Mouse (Mus musculus) midbrain, postnatal 0 days (tissue): ENCODE measurements around the gene Kansl1l. TPM values are rescaled to one million over a fixed set of nuclear protein-coding genes. Genes with fewer than 3 reads are reported as not detected.
A peak's percentile ranks its signal among the peaks of the same experiment; 100 is the strongest.

Experiments
- ATAC-seq: fragments of 200-750 bp; cut with Nextera tagmentation; 2 replicates; pipeline ENCODE4 v1.8.0; 2017; ENCODE audit warnings: moderate number of reproducible peaks, mild to moderate bottlenecking, moderate TSS enrichment, moderate library complexity; ENCODE audit not compliant: low FRiP score
- DNase-seq: peaks from one replicate; pipeline ENCODE4 v3.0.0-alpha.2; 2015; ENCODE audit warnings: low spot score
- H3K27ac ChIP-seq: fragments of 300-500 bp; sonication (generic); 2 replicates; pipeline ENCODE4 v1.5.1; 2014; ENCODE audit warnings: low read depth, mild to moderate bottlenecking, low read length, mixed read lengths
- H3K27me3 ChIP-seq: fragments of 300-500 bp; sonication (generic); 2 replicates; pipeline ENCODE4 v1.6.1; 2014; ENCODE audit warnings: low read length, control low read depth, mixed read lengths; ENCODE audit not compliant: insufficient read depth
- H3K36me3 ChIP-seq: fragments of 300-500 bp; sonication (generic); 2 replicates; pipeline ENCODE4 v1.6.1; 2014; ENCODE audit warnings: low read length, control low read depth, mixed read lengths; ENCODE audit not compliant: insufficient read depth
- H3K4me1 ChIP-seq: fragments of 300-500 bp; sonication (generic); 2 replicates; pipeline ENCODE4 v1.6.1; 2014; ENCODE audit warnings: mild to moderate bottlenecking, control low read depth, antibody characterized with exemption, low read length, mixed read lengths; ENCODE audit not compliant: insufficient read depth
- H3K4me2 ChIP-seq: fragments of 300-500 bp; sonication (generic); 2 replicates; pipeline ENCODE4 v1.6.1; 2014; ENCODE audit warnings: low read depth, mild to moderate bottlenecking, low read length, mixed read lengths; ENCODE audit not compliant: poor library complexity, severe bottlenecking
- H3K4me3 ChIP-seq: fragments of 300-500 bp; sonication (generic); 2 replicates; pipeline ENCODE4 v1.5.1; 2014; ENCODE audit warnings: low read depth, mild to moderate bottlenecking, low read length, moderate library complexity
- H3K9ac ChIP-seq: fragments of 300-500 bp; sonication (generic); replicated peaks from 2 replicates; pipeline ENCODE4 v1.6.1; 2014; ENCODE audit warnings: mild to moderate bottlenecking, low read length, moderate library complexity, mixed read lengths; ENCODE audit not compliant: poor library complexity, severe bottlenecking
- H3K9me3 ChIP-seq: fragments of 300-500 bp; sonication (generic); 2 replicates; pipeline ENCODE4 v1.6.1; 2016; ENCODE audit warnings: low read length, control low read depth
- CTCF ChIP-seq: IDR thresholded peaks from 2 replicates; pipeline ENCODE4 v1.5.1; 2016; ENCODE audit warnings: antibody characterized with exemption, mild to moderate bottlenecking
- WGBS: fragments of 180-500 bp; shearing (Covaris S2); extraction: QIAGEN DNeasy Blood & Tissue Kit; methylation state at CpG from one replicate; pipeline ENCODE4 v1.1.7; 2014; 5-methylcytosine and 5-hydroxymethylcytosine counted together
- polyA plus RNA-seq: library from polyadenylated mRNA; unstranded; fragments of >200 nt; fragmentation: Nextera tagmentation; extraction: Ambion mirVana; gene quantifications from 2 replicates; pipeline ENCODE4 v1.2.1, GENCODE M21; 2015
- total RNA-seq: library from RNA; depleted of rRNA; stranded (reverse); fragments of >200 nt; gene quantifications from 2 replicates; pipeline ENCODE4 v1.2.3, GENCODE M21; 2014

Kansl1l gene
- total and polyA plus RNA-seq, 2 experiments from 2014 or later, result 9.7 to 20.8 TPM

- TF ChIP-seq CTCF, result peak; percentile 89
- 62% methylated on average over 16 of the region's 16 CpGs for whole genome bisulfite sequencing
- ATAC-seq, result no peak
- Histone ChIP-seq H3K27ac (no peak overlapping the region), H3K9me3 (no peaks in the 10 kb centered on the region), H3K4me2 (no peak overlapping the region), H3K27me3 (no peaks in the 10 kb centered on the region), H3K4me3 (no peak overlapping the region), H3K4me1 (no peaks in the 10 kb centered on the region), H3K36me3 (peaks cover 3% of the 10 kb centered on the region; the same call in 1 of the 2 replicates), H3K9ac (no peak overlapping the region)
- peak; percentile 86 for DNase-seq
Observed at GRCm38 (mm10) chr1:66838184-66839042, 21.1 kb upstream of the Kansl1l start.

- WGBS, result 82% methylated on average over 3 of the region's 3 CpGs
- Histone ChIP-seq H3K9me3 (no peaks in the 10 kb centered on the region), H3K4me3 (no peak overlapping the region), H3K9ac (no peak overlapping the region), H3K27ac (no peak overlapping the region), H3K36me3 (peaks cover 3% of the 10 kb centered on the region; the same call in 1 of the 2 replicates), H3K4me1 (no peaks in the 10 kb centered on the region), H3K4me2 (no peak overlapping the region), H3K27me3 (no peaks in the 10 kb centered on the region)
- DNase-seq, result no peak
- no peak for TF ChIP-seq CTCF
- no peak for ATAC-seq
Observed at GRCm38 (mm10) chr1:66837207-66837606, 19.8 kb upstream of the Kansl1l start.

GRCm38 (mm10) chr1:66832636-66833165 lies 15.3 kb upstream of the Kansl1l start:
- Histone ChIP-seq H3K9ac (no peak overlapping the region), H3K4me2 (no peak overlapping the region), H3K4me3 (no peak overlapping the region), H3K4me1 (no peaks in the 10 kb centered on the region), H3K36me3 (no peaks in the 10 kb centered on the region), H3K27me3 (no peaks in the 10 kb centered on the region), H3K9me3 (no peaks in the 10 kb centered on the region), H3K27ac (no peak overlapping the region)
- no peak for DNase-seq
- 92% methylated on average over 7 of the region's 7 CpGs for WGBS
- no peak for TF ChIP-seq CTCF
- no peak for ATAC-seq

GRCm38 (mm10) chr1:66831824-66832600 lies 14.7 kb upstream of the Kansl1l start:
- Histone ChIP-seq H3K9me3 (no peaks in the 10 kb centered on the region), H3K36me3 (no peaks in the 10 kb centered on the region), H3K4me1 (no peaks in the 10 kb centered on the region), H3K9ac (no peak overlapping the region), H3K4me2 (no peak overlapping the region), H3K27ac (no peak overlapping the region), H3K27me3 (no peaks in the 10 kb centered on the region), H3K4me3 (no peak overlapping the region)
- ATAC-seq (no peak), DNase-seq (no peak)
- WGBS, result 87% methylated on average over 9 of the region's 9 CpGs
- no peak for TF ChIP-seq CTCF

GRCm38 (mm10) chr1:66829400-66830080 lies 12.2 kb upstream of the Kansl1l start:
- no peaks in the 10 kb centered on the region for H3K27me3 ChIP-seq
- no peak for DNase-seq
- no peaks in the 10 kb centered on the region for H3K9me3 ChIP-seq
- WGBS, result 53% methylated on average over 9 of the region's 9 CpGs
- no peak overlapping the region for H3K4me3 ChIP-seq
- no peak overlapping the region for H3K9ac ChIP-seq
- TF ChIP-seq CTCF, result no peak
- no peak overlapping the region for H3K4me2 ChIP-seq
- H3K27ac ChIP-seq, result no peak overlapping the region
- no peaks in the 10 kb centered on the region for H3K36me3 ChIP-seq
- no peaks in the 10 kb centered on the region for H3K4me1 ChIP-seq
- ATAC-seq, result no peak
